Mouse (Mus musculus) intestine, embryonic 14.5 days (tissue): ENCODE data around the gene Gpt2. TPM values are rescaled to one million over a fixed set of nuclear protein-coding genes. Genes with fewer than 3 reads are reported as not detected.

Experiments
- ATAC-seq: fragments of 200-750 bp; cut with Nextera tagmentation; replicated peaks from 2 replicates; pipeline ENCODE4 v1.8.0; 2017; ENCODE audit warnings: low read depth, moderate number of reproducible peaks, moderate TSS enrichment, moderate library complexity; ENCODE audit not compliant: low FRiP score, low TSS enrichment
- DNase-seq: peaks from one replicate; pipeline ENCODE4 v3.0.0-alpha.2; 2018; ENCODE audit warnings: low spot score
- H3K27ac ChIP-seq: fragments of 300-500 bp; sonication (generic); 2 replicates; pipeline ENCODE4 v1.5.1; 2014; ENCODE audit warnings: low read depth, mild to moderate bottlenecking, control low read depth
- H3K27me3 ChIP-seq: fragments of 300-500 bp; sonication (generic); replicated peaks from 2 replicates; pipeline ENCODE4 v1.6.1; 2014; ENCODE audit warnings: low read length, control low read depth; ENCODE audit not compliant: control insufficient read depth, insufficient read depth
- H3K36me3 ChIP-seq: fragments of 300-500 bp; sonication (generic); 2 replicates; pipeline ENCODE4 v1.6.1; 2014; ENCODE audit warnings: low read length, control low read depth; ENCODE audit not compliant: control insufficient read depth, insufficient read depth
- H3K4me1 ChIP-seq: fragments of 300-500 bp; sonication (generic); replicated peaks from 2 replicates; pipeline ENCODE4 v1.6.1; 2014; ENCODE audit warnings: low read length, control low read depth, mixed read lengths; ENCODE audit not compliant: control insufficient read depth, insufficient read depth
- H3K4me2 ChIP-seq: fragments of 300-500 bp; sonication (generic); 2 replicates; pipeline ENCODE4 v1.6.1; 2014; ENCODE audit warnings: low read length
- H3K4me3 ChIP-seq: fragments of 300-500 bp; sonication (generic); 2 replicates; pipeline ENCODE4 v1.5.1; 2014; ENCODE audit warnings: low read depth, low read length, control low read depth, mixed read lengths
- H3K9ac ChIP-seq: fragments of 300-500 bp; sonication (generic); 2 replicates; pipeline ENCODE4 v1.6.1; 2014; ENCODE audit warnings: mild to moderate bottlenecking, low read length
- H3K9me3 ChIP-seq: fragments of 300-500 bp; sonication (generic); 2 replicates; pipeline ENCODE4 v1.6.1; 2016; ENCODE audit warnings: low read length, control low read depth; ENCODE audit not compliant: control insufficient read depth
- WGBS: fragments of 180-500 bp; shearing (Covaris S2); extraction: QIAGEN DNeasy Blood & Tissue Kit; methylation state at CpG from one replicate; pipeline ENCODE4 v1.1.7; 2014; 5-methylcytosine and 5-hydroxymethylcytosine counted together
- polyA plus RNA-seq: library from polyadenylated mRNA; unstranded; fragments of >200 nt; fragmentation: Nextera tagmentation; extraction: Ambion mirVana; gene quantifications from 2 replicates; pipeline ENCODE4 v1.2.1, GENCODE M21; 2014

The Gpt2 gene
- 18.8 and 19.7 TPM in 2 replicates for polyA plus RNA-seq

- Histone ChIP-seq H3K4me2 (peak within 1 kb of the TSS; percentile 59), H3K36me3 (no peaks in the 10 kb centered on the region), H3K4me3 (peak within 1 kb of the TSS; percentile 60), H3K9ac (peak within 1 kb of the TSS; percentile 49), H3K9me3 (no peaks in the 10 kb centered on the region), H3K27ac (peak within 1 kb of the TSS; percentile 57), H3K27me3 (no peaks in the 10 kb centered on the region), H3K4me1 (peaks cover 13% of the 10 kb centered on the region)
- DNase-seq (peak; percentile 97), ATAC-seq (peak; percentile 96)
- 1% methylated on average over 41 of the region's 41 CpGs for whole genome bisulfite sequencing
Observed at GRCm38 (mm10) chr8:85492125-85492875, at the start of gene Gpt2. Gene Gpt2 (plus strand): TSS chr8:85492576.

GRCm38 (mm10) chr8:85444092-85444491 is 48.3 kb upstream of the Gpt2 start:
- no peaks in the 10 kb centered on the region for H3K36me3 ChIP-seq
- no peak overlapping the region for H3K4me3 ChIP-seq
- no peaks in the 10 kb centered on the region for H3K27me3 ChIP-seq
- H3K9ac ChIP-seq, result no peak overlapping the region
- no peak for DNase-seq
- ATAC-seq, result no peak
- H3K4me2 ChIP-seq, result no peak overlapping the region
- no peak overlapping the region for H3K27ac ChIP-seq
- no peaks in the 10 kb centered on the region for H3K4me1 ChIP-seq
- H3K9me3 ChIP-seq, result no peaks in the 10 kb centered on the region

- Histone ChIP-seq H3K4me1 (no peaks in the 10 kb centered on the region), H3K9me3 (no peaks in the 10 kb centered on the region), H3K27ac (no peak overlapping the region), H3K27me3 (no peaks in the 10 kb centered on the region), H3K4me3 (no peak overlapping the region), H3K4me2 (no peak overlapping the region), H3K36me3 (no peaks in the 10 kb centered on the region), H3K9ac (no peak overlapping the region)
- DNase-seq (no peak), ATAC-seq (no peak)
- WGBS, result 73% methylated on average over 15 of the region's 15 CpGs
Observed at GRCm38 (mm10) chr8:85445936-85446685, 46.3 kb upstream of the Gpt2 start.

GRCm38 (mm10) chr8:85450335-85450734 is 42.0 kb upstream of the Gpt2 start:
- Histone ChIP-seq H3K27ac (no peak overlapping the region), H3K4me3 (no peak overlapping the region), H3K27me3 (no peaks in the 10 kb centered on the region), H3K9me3 (no peaks in the 10 kb centered on the region), H3K9ac (no peak overlapping the region), H3K36me3 (no peaks in the 10 kb centered on the region), H3K4me2 (no peak overlapping the region), H3K4me1 (peaks cover 6% of the 10 kb centered on the region; the same call in 1 of the 2 replicates)
- no peak for ATAC-seq
- 71% methylated on average over 3 of the region's 3 CpGs for WGBS
- DNase-seq, result no peak

- Histone ChIP-seq H3K4me3 (no peak overlapping the region), H3K9ac (no peak overlapping the region), H3K27ac (no peak overlapping the region), H3K9me3 (no peaks in the 10 kb centered on the region), H3K4me1 (peaks cover 6% of the 10 kb centered on the region; the same call in 1 of the 2 replicates), H3K4me2 (peak overlapping the region; percentile 25), H3K27me3 (no peaks in the 10 kb centered on the region), H3K36me3 (no peaks in the 10 kb centered on the region)
- DNase-seq, result peak; percentile 68
- 0 out of 2 replicates have a peak, but pooled peaks have one; percentile 16 for ATAC-seq
- WGBS, result 19% methylated on average over 14 of the region's 14 CpGs
Observed at GRCm38 (mm10) chr8:85452328-85452727, 40.0 kb upstream of the Gpt2 start.

GRCm38 (mm10) chr8:85453256-85453655 is 39.1 kb upstream of the Gpt2 start:
- Histone ChIP-seq H3K27ac (no peak overlapping the region), H3K4me3 (no peak overlapping the region), H3K4me1 (peaks cover 6% of the 10 kb centered on the region; the same call in 1 of the 2 replicates), H3K9me3 (no peaks in the 10 kb centered on the region), H3K4me2 (no peak overlapping the region), H3K27me3 (no peaks in the 10 kb centered on the region), H3K36me3 (no peaks in the 10 kb centered on the region), H3K9ac (no peak overlapping the region)
- WGBS, result 85% methylated on average over 2 of the region's 2 CpGs
- DNase-seq (no peak), ATAC-seq (no peak)

- no peak overlapping the region for H3K9ac ChIP-seq
- no peak overlapping the region for H3K4me3 ChIP-seq
- 57% methylated on average over 8 of the region's 8 CpGs for WGBS
- H3K4me2 ChIP-seq, result no peak overlapping the region
- H3K4me1 ChIP-seq, result peaks cover 6% of the 10 kb centered on the region; the same call in 1 of the 2 replicates
- ATAC-seq, result no peak
- no peak overlapping the region for H3K27ac ChIP-seq
- DNase-seq, result no peak
- no peaks in the 10 kb centered on the region for H3K36me3 ChIP-seq
- H3K9me3 ChIP-seq, result no peaks in the 10 kb centered on the region
- H3K27me3 ChIP-seq, result no peaks in the 10 kb centered on the region
Observed at GRCm38 (mm10) chr8:85454750-85455149, 37.6 kb upstream of the Gpt2 start.

GRCm38 (mm10) chr8:85456536-85456935 is 35.8 kb upstream of the Gpt2 start:
- WGBS, result 10% methylated on average over 14 of the region's 14 CpGs
- ATAC-seq (no peak), DNase-seq (peak; percentile 86)
- Histone ChIP-seq H3K9me3 (no peaks in the 10 kb centered on the region), H3K4me2 (no peak overlapping the region), H3K27ac (no peak overlapping the region), H3K4me3 (no peak overlapping the region), H3K27me3 (no peaks in the 10 kb centered on the region), H3K9ac (no peak overlapping the region), H3K4me1 (peaks cover 6% of the 10 kb centered on the region; the same call in 1 of the 2 replicates), H3K36me3 (no peaks in the 10 kb centered on the region)
